Mouse (Mus musculus) liver, adult 2 months (tissue): ENCODE measurements around the gene Cngb1.
A peak's percentile ranks its signal among the peaks of the same experiment; 100 is the strongest.

Experiments used
- CTCF ChIP-seq: fragments of 200-500 bp; IDR thresholded peaks from 2 replicates; pipeline ENCODE4 v1.5.1; 2011; ENCODE audit warnings: low read depth, low read length, control low read depth
- POLR2A ChIP-seq: fragments of 200-500 bp; IDR thresholded peaks from 2 replicates; pipeline ENCODE4 v1.6.1; 2011; ENCODE audit warnings: low read length, control low read depth; ENCODE audit not compliant: insufficient read depth; ENCODE audit errors: extremely low read depth

- TF ChIP-seq CTCF: peak; percentile 73
- no peak for TF ChIP-seq POLR2A
These were observed 4.0 kb downstream of the Cngb1 start for GRCm38 (mm10) chr8:95302410-95302809.
